Mouse (Mus musculus) fibroblast of lung, adult 2 months (primary cell): ENCODE results near the gene Brd3os.

Experiments
- DNase-seq: peaks from one replicate; pipeline ENCODE4 v3.0.0-alpha.2; 2011; ENCODE audit warnings: low read depth

Brd3os gene

DNA sequence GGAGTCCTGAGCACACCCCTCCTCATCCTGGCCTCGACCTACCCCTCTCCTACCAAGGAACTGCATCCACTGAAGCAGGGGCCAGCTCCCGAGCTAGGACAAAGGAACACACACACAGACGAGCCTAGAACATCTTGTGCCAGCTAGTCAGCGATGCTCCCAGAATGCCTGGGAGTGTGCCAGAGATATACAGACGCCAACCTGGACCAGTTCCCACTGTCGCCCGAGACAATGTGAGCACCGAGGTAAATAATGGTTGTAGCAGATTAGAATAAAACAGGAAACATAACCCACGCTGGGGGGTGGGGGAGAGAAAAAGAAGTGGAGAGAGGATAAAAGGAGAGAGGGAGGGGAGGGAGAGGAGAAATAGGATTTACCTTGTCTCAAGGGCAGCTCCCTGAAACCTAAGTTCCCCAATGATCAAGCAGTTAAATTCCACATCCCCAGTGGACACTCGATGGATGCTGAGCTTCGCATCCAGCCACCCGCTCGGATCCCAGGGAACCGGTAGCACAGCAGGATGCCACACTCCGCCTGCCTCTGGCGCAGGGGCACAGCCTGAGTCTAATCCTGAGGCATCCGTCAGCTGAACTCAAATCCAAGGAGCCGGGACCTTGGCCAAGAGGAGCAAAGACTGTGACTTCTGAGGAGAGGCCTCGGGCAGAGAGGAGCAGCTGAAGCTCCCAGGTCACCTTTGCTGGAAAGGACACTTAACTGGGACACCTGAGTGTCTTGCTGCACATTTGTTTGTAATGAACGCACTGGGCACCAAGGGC lies 20.6 kb upstream of the Brd3os start:
- DNase-seq = no peak

DNA sequence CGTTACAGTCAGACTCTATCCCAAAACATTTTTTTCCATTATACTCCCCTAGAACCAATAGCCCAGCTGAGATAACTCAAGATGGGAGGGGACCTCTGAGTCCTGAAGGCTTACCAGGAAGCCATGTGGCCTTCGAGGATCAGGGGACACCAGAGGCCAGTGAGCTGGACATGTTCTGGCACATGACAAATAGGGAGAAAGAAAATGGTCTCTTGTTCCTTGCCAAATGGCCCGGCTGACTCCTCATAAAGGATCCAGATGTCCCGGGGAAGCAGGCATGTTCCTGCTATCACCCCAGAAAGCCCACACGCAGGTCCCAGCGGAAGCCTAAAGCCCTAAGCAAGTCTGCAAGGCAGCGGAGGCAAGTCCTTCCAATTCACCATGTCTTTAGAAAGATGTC lies 18.5 kb upstream of the Brd3os start:
- DNase-seq = no peak

DNA sequence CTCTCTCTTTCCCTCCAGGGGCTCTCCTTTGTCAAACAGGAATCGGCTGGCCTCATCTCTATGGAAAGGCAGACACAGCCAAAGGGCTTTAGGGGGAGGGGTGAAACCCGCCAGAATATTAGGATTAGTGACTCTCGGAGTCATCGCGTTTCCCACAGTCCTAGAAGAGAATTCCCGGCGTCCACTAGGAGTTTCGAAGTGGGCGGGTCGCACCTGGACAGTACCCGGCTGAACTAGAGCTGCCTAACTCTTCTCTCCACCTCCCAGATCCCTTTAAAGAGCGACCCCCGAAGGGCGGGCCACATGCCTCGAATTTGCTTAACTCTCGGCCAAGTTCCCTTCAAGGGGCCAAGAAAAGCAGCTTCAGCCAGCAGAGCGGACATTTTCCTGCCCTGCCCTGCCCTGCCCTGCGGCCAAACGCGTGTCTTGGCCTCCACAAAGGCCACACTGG lies 16.9 kb upstream of the Brd3os start:
- DNase-seq = no peak

DNA sequence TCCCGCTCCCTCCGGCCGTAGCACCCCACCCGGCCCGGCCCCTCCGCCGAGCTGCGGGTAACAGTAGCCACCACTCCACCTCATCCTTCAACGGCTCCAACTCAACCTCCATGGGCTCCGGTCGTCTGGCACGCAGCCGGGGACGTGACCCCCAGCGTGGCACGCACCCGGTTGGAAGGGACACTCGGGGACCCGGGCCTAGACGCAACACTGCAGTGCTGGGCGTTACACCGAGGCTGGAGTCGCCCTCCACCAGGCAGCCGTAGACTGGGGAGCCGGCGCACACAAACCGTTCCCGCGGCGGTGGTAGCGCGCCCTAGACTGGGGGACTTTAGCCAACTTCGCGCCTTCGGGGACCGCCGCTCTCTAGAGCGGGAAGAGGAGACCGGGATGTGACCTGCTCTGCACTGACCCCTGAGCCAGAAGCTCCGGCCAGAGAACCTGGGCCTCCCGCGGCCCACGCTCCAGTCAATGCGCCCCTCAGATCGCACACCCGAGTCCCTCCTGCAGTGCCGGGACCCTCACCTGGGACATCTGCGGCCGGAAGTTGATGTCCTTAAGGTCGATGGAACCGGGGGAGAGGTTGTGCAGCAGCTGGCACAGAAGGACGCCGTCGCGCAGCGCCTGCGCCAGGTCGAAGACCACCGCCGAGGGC lies 16.2 kb upstream of the Brd3os start:
- DNase-seq = no peak

DNA sequence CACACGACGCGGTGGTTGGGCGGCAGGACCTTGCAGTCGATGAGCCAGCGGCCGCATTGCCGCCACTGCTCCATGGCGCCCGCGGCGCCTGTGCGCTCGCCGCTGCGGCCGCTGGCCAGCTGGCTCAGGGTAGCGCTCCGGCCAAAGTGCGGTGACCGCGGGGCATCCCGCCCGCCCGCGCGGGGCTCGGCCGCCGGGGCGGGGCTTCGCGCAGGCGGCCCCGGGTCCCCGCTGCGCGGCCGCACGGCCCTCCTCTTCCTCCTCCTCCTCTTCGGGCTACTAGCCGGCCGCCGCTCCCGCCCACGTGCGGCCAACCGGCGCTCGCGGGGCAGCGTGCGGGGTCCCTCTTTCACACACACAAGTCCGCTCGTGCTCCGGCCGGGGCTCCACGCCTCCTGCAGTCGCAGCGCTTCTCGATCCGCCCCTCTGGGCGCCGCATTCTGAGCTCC lies 15.7 kb upstream of the Brd3os start:
- DNase-seq = no peak

DNA sequence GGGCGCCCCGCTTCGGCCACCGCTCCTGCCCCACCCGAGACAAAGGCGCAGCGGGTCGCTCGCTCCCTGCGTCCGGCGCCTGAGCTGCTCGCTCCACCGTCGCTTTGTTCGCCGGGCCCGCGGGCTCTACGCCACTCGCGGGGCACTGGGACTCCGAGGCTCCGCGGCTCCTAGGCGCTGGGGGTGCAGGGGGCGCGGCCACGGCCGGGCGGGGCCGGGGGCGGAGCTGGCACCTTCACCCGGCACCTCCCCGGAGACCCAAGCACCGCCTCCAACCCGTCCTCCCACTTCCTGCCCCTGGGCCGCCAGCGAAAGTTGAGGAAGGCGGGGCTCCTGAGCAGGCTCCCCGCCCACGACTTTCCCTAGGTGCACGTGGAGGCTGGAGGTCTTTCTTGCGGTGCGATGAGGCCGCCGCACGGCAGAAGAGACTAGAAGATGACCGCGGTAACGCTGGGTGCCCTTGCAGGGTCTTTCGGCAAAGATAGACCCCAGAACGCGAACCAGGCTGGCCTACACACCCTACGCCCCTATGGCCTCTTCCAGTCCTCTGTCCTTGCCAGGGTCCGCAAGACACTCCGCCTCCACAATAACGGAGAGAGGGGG lies 15.2 kb upstream of the Brd3os start, which contains the start of gene Vav2:
Gene Vav2, minus strand, starts transcription at position 179 of the 603 bp plus-strand sequence.
- DNase-seq = peak; percentile 60

DNA sequence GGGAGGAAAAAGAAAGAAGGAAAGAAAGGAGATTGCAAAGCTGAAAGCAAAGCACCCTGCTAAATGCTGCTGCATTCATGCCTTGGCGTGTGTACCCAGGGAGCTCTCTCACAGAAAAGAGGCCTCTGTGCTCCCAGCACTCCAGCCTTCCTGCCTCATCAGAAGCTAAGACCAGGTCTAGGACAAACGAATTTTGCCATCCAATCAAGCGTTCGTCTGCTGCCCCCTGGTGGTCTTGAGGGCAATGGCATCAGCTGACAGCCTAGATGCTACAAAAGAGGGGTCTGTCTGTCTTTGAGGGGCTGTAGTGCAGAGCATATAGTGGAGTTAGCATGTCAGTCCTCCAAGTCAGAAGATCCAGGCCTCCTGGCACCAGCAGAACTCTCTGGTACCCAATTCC lies 14.1 kb upstream of the Brd3os start:
- DNase-seq = no peak

DNA sequence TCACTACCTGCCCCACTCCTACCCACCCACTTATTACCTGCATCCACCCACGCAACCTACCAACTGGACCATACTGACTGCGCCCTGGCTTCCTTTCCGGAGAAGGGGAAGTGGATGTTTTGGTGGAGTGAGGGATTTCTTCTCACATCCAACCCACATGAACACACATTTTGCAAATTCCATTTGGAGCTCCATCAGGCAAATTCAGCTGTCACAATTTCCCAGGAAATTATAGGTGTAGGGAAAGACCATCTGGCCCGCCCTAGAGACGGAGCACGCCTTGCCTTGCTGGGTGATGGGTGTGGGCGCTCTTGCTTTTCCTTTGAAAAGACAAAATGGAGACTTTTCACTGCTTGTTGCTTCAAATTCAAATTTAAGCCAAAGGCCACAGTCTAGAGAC lies 11.5 kb upstream of the Brd3os start:
- DNase-seq = no peak

DNA sequence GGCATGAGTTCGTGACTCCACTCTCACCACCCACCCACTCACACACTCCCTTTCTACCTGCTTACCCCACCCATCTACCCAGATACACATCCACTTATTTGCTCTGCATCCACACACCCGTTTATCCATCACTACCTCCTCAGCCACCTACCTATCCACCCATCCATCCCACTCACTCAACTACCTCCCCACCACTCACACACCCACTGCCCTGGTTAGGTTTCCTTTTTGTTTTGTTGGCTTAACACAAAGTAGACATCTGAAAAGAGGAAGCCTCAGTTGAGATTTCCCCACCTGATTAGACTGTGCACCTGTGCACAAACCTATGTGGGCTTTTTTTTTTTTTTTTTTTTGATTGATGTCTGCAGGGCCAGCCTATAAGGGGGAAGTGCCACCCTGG lies 9.5 kb upstream of the Brd3os start:
- DNase-seq = no peak

DNA sequence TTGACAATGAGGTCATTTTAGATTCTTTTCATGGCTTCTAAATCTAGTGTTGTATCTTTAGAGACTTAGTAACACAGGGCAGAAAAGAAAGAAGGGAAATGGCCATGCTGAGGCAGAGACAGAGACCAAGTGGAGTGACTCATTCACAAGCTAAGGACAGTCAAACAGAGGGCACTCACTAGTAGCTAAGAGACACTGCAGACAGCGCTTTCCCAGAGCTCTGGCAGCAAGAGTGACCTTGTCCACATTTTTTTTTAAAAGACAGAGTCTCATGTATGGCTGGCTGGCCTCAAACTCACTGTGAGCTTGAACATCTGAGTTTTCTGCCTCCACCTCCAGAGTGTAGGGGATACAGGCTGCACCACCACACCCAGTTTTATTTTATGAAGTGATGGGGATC lies 4.2 kb upstream of the Brd3os start:
- DNase-seq = no peak

DNA sequence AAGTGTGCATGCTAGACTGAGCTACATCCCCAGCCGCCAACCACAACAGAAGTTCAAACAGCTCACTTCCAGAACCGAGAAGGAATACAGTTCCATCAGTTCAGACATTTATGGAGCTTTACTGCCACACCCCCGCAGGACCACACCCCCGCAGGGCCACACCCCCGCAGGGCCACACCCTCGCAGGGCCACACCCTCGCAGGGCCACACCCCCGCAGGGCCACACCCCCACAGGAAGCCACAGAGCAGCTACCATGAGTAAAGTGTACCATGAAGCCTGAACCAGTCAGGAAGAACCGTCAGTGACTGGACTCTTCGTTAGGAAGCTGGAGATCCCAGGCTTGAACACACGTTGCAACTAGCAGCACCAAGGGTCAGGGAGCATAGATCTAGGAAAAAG lies 3.8 kb upstream of the Brd3os start:
- no peak for DNase-seq

DNA sequence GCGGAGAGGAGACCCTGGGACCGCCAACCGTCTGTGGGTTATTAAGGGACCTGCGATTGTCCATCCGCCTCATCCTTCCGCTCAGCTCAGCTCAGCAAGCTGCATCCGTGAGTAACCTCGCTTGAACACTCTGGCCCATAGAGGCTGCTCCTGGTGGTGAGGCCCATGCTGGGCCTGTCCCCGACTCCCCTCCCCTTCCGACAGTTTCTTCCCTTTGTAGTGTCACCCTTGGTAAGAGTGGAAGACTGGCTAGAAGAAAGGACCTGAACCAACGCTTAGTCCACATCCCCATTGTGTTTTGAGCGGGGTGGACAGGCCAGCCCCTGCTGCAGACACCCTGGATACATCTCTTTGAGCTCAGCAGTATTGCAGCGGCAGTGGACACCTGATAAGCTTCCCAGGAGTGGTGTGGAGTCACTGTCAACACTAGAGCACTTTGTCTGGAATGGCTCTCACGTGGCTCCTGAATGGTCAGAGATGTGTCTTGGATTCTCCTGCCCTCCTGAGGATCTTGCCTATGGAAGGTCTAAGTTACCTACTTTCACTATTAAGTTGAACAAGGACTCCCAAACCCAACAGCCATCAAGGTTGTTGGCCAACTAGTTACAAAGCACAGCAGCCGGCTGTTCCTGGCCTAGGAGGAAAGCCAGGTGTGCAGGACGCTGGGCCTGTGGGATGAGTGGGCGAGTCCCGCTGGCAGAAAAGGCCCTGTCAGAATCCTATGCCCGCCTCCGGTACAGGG lies 755 bp downstream of the Brd3os start:
- DNase-seq = no peak

DNA sequence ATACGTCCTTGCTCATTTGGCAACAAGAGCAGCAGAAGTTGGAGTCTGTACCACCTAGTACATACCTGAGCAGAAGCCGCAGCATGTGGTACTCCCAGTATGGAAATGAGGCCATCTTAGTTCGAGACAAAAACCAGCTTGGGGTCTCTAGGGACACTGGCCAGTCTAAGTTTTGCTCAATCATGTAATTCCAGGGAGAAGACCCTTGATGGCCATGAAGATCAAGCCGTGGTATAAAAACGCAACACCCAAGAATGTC lies 1.3 kb downstream of the Brd3os start:
- DNase-seq = no peak

DNA sequence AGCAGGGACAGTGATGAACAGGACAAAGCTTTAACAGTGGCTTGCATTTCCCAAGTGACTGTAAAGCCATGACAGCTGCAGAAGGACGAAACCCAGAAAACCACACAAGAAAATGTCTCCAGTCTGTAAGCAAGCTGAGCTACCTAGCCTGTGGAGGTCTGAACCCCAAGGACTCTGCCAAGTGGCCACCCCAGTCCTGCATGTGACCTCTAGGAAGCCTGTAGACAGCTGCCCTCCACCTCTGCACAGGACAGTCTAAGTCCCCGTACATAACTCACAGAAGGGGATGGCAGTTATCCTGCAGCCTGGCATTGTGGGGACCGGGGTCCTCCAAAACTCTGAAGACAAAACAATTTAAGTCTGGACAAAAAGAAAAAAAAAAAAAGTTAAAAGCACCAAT lies 3.8 kb downstream of the Brd3os start:
- no peak for DNase-seq

DNA sequence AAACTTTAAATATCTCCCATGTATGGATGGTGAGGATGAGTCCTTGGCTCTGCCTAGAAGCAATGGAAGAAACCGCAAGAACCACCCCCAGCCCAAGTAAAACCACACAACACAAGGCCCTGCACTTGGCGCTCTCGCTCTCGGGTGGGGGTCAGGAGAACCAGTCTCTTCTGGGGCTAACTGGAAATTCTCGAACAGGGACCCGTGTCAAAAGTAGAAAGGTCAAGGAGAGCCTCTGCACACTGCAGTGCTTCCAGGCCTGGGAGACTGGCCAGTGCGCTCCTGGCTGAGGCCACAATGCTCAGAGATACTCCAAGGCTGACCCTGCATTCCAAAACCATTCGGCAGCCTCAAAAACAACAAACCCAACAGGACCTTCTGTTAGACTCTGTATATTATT lies 4.7 kb downstream of the Brd3os start:
- no peak for DNase-seq

DNA sequence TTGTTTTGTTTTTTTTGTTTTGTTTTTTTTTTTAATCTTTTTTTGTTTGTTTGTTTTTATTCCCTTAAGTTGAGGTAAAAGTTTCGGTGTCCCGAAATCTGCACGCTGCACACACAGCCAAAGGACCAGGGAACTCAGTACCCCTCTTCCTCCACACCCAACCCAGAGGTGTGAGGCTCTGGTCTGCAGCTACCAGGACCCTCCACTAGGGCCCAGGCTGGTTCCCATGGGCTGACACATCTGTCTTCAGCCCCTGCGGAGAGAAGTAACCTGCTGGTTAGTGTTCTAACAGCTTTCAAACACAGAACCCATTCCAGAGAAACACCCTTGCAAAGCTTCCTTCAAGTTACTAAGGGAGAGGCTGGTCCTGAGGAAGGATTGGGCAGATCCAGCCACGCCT lies 5.7 kb downstream of the Brd3os start:
- no peak for DNase-seq

DNA sequence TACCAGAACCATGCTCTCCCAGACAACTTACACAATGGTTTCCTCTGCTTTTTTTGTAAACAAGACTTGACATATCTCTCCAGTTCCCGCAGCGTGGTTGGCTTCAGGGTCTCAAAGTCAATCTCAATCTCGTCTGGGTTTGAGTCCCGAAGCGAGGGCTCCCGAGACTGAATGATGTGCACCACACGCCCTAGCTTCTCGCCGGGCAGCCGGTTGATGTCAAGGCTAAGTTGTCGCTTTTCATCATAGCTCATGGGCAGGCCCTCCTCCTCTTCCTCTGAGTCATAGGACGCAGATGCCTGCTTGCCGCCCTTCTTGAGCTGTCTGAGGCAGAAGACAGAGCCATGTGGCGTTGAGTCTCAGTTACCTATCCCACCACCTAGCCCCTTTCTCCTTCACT lies 8.1 kb downstream of the Brd3os start:
- no peak for DNase-seq

DNA sequence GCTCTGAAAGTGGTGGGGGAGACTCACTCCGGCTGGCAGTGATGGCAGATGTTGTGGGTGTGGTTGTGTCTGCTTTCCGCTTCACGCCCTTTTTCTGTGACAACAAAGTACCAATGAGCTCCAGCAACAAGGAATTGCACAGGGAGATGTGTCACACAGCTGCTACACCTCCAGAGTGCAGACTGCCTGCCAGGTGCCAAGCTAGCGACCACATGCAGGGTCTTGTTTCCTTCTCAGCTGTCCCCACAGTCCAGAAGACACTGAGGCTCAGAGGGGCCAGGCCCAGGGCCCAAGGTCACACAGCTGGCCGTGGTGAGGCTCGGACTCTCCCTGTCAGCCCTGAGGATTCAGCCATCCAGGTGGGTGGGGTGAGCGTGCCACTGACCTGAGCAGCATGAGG lies 17.6 kb downstream of the Brd3os start:
- no peak for DNase-seq

DNA sequence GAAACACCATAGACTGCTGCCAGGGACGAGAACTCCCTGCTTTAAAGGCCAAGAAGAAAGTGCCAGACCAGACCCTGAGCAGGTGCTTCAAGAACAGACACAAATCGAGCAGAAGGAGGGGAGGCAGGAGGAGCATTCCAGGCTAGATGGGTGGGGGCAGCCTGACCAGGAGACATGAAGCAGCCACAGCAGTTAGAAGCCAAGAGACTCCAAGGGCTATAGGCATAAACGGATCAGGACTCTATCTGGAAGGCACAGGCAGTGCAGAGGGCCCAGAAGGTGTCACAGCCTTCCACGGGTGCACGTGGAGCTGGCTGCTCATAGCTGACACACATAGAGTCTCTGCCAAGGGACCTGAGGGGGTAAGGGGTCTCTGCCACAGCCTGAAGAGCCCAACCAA lies 18.0 kb downstream of the Brd3os start:
- DNase-seq = no peak

DNA sequence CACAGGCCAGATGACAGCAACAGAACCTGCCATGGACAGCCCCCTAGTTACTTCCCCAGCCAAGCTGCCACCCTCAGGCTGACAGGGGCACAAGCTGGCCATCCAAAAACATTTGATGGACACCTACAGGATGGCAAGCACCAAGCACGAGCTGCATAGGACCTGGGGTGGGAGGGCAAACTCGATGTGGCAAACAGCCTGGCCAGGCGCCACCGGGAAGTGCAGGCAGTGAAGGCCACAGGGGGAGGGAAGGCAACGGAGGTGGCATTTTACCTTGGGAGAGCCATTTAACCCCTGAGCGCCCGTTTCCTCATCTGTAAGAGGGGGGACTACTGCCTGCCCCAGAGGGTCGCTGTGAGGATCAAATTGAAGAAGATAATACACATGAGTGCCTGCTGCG lies 18.5 kb downstream of the Brd3os start:
- DNase-seq = no peak

DNA sequence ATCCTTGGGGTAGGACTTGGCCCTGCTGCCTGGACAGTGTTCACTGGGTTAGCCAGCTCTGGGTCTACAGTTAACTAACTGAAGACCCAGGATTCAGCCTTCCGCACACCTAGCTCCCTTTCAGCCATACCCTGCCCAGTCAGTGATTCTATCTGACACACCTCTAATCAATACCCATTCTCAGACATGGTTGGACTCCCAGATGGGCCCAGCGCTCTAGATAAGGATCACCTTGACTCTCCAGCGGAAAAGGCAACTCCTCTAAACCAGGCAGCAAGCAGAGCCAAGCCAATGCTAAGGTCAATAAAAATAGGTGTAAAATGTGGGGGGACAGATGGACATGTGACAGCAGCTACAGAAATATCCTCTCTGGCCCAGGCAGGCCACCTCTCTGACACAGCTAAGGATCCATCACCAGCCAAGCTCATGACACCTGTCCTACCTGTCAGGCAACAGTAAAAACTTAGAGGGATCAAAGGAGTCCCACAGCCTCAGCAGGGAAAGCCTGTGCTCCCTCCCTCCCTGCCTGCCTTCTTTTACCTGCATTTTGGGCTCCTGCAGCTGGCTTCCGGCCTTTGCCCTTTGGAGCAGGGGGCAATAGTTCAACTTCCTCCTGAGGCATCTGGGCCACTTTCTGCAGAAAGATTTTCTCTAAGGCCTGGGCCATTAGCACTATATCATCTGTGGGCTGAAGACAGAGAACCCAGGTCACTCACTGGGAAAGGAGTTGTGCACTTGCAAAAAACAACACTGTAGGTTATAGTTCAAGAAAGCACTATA lies 19.9 kb downstream of the Brd3os start:
- DNase-seq = no peak

DNA sequence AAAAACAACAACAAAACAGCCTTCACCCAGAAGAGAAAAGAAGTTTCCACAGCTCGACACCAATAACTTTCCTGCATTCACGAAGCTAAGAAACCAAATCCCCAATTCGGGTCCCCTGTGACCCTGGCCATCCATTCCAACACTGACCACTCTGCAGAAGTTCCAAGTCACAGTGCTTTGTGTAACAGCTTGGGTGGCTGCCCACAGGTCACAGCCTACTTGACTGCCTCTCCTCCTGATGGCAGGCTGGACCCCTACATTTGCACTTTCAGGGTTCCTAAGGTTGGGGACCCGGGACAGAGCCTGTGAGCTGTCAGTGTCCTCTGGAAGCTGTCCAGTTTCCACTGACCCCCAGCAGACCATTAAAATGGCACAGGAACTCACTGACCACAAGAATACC lies 20.8 kb downstream of the Brd3os start:
- no peak for DNase-seq
